Mouse (Mus musculus) forebrain, postnatal 0 days (tissue): ENCODE data around the gene Fcor. TPM values are rescaled to one million over a fixed set of nuclear protein-coding genes. Genes with fewer than 3 reads are reported as not detected.
A peak's percentile ranks its signal among the peaks of the same experiment; 100 is the strongest.

Source experiments
- ATAC-seq: fragments of 200-750 bp; cut with Nextera tagmentation; 2 replicates; pipeline ENCODE4 v1.8.0; 2017; ENCODE audit warnings: mild to moderate bottlenecking, moderate library complexity
- DNase-seq: peaks from one replicate; pipeline ENCODE4 v3.0.0-alpha.2; 2015
- H3K27ac ChIP-seq: fragments of 300-500 bp; sonication (generic); 2 replicates; pipeline ENCODE4 v1.5.1; 2014; ENCODE audit warnings: low read depth, mild to moderate bottlenecking, antibody characterized with exemption, low read length, moderate library complexity, mixed read lengths
- H3K27me3 ChIP-seq: fragments of 300-500 bp; sonication (generic); 2 replicates; pipeline ENCODE4 v1.6.1; 2014; ENCODE audit warnings: mild to moderate bottlenecking, low read length, mixed read lengths; ENCODE audit not compliant: insufficient read depth
- H3K36me3 ChIP-seq: fragments of 300-500 bp; sonication (generic); 2 replicates; pipeline ENCODE4 v1.6.1; 2014; ENCODE audit warnings: mild to moderate bottlenecking, moderate library complexity; ENCODE audit not compliant: insufficient read depth
- H3K4me1 ChIP-seq: fragments of 300-500 bp; sonication (generic); 2 replicates; pipeline ENCODE4 v1.6.1; 2014; ENCODE audit warnings: antibody characterized with exemption; ENCODE audit not compliant: insufficient read depth
- H3K4me2 ChIP-seq: fragments of 300-500 bp; sonication (generic); 2 replicates; pipeline ENCODE4 v1.6.1; 2014; ENCODE audit warnings: low read depth, mild to moderate bottlenecking, moderate library complexity
- H3K4me3 ChIP-seq: fragments of 300-500 bp; sonication (generic); 2 replicates; pipeline ENCODE4 v1.5.1; 2014; ENCODE audit warnings: low read depth, low read length, mixed read lengths
- H3K9ac ChIP-seq: fragments of 300-500 bp; sonication (generic); 2 replicates; pipeline ENCODE4 v1.6.1; 2014; ENCODE audit warnings: mild to moderate bottlenecking
- H3K9me3 ChIP-seq: fragments of 300-500 bp; sonication (generic); 2 replicates; pipeline ENCODE4 v1.6.1; 2016; ENCODE audit warnings: low read length
- CTCF ChIP-seq: sonication (generic); IDR thresholded peaks from 2 replicates; pipeline ENCODE4 v1.5.1; 2016; ENCODE audit warnings: antibody characterized with exemption, control low read depth, low read depth
- WGBS: fragments of 180-500 bp; shearing (Covaris S2); extraction: QIAGEN DNeasy Blood & Tissue Kit; methylation state at CpG from one replicate; pipeline ENCODE4 v1.1.7; 2014; 5-methylcytosine and 5-hydroxymethylcytosine counted together
- polyA plus RNA-seq: library from polyadenylated mRNA; unstranded; fragments of >200 nt; fragmentation: Nextera tagmentation; extraction: Ambion mirVana; gene quantifications from 2 replicates; pipeline ENCODE4 v1.2.1, GENCODE M21; 2015
- total RNA-seq: library from RNA; depleted of rRNA; stranded (reverse); fragments of >200 nt; gene quantifications from 2 replicates; pipeline ENCODE4 v1.2.3, GENCODE M21; 2014

The Fcor gene
- total and polyA plus RNA-seq, 2 experiments from 2014 or later: 9.8 to 21.0 TPM

DNA sequence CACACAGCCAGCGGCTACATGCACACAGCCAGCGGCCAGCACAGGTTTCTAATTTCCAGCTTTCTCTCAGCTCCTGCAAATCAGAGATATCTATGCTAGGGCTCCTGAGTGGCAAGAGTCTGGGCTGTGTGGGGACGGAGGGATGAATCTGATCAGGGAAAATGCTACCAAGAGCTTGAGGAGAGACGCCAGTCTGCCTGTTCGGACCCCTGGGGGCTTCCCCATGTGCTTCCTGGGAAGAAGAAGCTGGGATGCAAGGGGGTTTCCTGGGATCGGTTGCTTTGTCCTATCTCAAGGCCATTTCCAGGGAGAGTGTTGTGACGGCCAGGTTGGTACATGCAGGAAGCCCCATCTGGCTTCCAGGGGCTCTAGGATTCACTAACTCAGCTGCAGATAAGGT lies 35.4 kb upstream of the Fcor start:
- no peaks in the 10 kb centered on the region for H3K36me3 ChIP-seq
- H3K4me3 ChIP-seq: no peak overlapping the region
- no peak overlapping the region for H3K27ac ChIP-seq
- ATAC-seq (no peak), DNase-seq (no peak)
- no peaks in the 10 kb centered on the region for H3K9me3 ChIP-seq
- 79% methylated on average over 7 of the region's 7 CpGs for WGBS
- TF ChIP-seq CTCF: no peak
- H3K9ac ChIP-seq: no peak overlapping the region
- no peak overlapping the region for H3K4me2 ChIP-seq
- no peaks in the 10 kb centered on the region for H3K27me3 ChIP-seq
- no peaks in the 10 kb centered on the region for H3K4me1 ChIP-seq

DNA sequence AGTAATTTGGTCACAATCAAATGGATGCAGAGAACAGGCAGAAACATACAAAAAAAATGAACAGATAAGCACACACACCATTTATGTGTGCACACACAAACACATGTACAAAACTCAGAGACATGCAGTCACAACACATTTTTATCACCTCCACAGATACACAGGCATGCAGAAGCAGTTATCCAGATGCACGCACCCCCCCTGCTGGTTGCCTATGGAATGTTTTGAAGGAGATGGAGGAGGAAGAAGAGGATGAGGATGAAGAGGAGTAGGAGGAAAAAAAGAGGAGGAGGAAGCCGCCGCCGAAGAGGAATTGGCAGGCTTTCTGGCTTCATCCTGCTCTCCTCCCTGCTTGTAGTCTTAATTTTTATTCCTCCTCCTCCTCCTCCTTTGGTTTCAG lies 33.5 kb upstream of the Fcor start:
- ATAC-seq (no peak), DNase-seq (no peak)
- peak; percentile 16; the same call in 1 of the 2 replicates for TF ChIP-seq CTCF
- no peaks in the 10 kb centered on the region for H3K36me3 ChIP-seq
- H3K27me3 ChIP-seq: no peaks in the 10 kb centered on the region
- H3K9ac ChIP-seq: no peak overlapping the region
- H3K27ac ChIP-seq: no peak overlapping the region
- WGBS: 63% methylated on average over 4 of the region's 4 CpGs
- no peaks in the 10 kb centered on the region for H3K9me3 ChIP-seq
- H3K4me1 ChIP-seq: no peaks in the 10 kb centered on the region
- no peak overlapping the region for H3K4me2 ChIP-seq
- H3K4me3 ChIP-seq: no peak overlapping the region

DNA sequence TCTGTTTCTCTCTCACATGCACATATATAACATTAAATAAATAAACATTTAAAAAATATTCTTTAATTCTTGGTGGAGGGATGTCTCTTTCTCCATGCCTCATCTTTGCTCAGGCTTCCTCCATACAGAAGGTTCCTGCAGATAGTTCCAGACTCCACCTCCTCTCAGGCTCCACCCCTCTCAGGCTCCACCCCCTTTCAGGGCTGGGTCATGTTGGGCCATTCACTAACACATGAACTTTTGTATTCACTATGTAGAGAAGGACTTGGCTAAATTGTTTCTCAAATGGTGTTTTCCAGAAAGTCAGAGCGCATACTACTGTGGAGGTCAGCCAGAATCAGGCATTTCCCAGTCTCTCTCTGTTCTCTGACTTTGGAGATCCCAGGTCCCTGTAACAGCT lies 29.3 kb upstream of the Fcor start:
- DNase-seq: no peak
- WGBS: 95% methylated on average over 1 of the region's 1 CpGs
- no peak for TF ChIP-seq CTCF

DNA sequence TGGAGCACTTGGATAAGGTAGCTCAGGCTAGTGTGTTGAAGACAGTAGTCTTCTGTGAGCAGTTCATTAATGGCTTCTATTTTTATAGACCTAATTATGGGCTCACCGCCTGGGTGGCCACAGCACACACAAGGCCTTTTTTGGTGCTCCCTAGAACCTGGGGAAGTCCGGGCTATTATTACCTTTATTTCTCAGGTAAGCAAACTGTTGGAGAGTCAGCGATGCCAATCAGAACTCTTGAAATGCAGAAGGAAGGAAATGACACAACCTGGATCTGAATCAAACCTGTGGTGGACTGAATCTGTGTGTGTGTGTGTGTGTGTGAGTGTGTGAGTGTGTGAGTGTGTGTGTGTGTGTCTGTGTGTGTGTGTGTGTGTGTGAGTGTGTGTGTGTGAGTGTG lies 22.0 kb upstream of the Fcor start, which contains the start of gene Fcer2a:
Gene Fcer2a, minus strand, starts transcription at position 55 of the 400 bp plus-strand sequence.
- DNase-seq (no peak), ATAC-seq (no peak)
- no peaks in the 10 kb centered on the region; the same call in 1 of the 2 replicates for H3K27me3 ChIP-seq
- no peak within 1 kb of the TSS for H3K4me2 ChIP-seq
- H3K4me3 ChIP-seq: no peak within 1 kb of the TSS
- H3K27ac ChIP-seq: no peak within 1 kb of the TSS
- H3K4me1 ChIP-seq: no peaks in the 10 kb centered on the region
- no peaks in the 10 kb centered on the region for H3K9me3 ChIP-seq
- TF ChIP-seq CTCF: no peak
- no peak within 1 kb of the TSS for H3K9ac ChIP-seq
- 83% methylated on average over 3 of the region's 3 CpGs for WGBS
- no peaks in the 10 kb centered on the region for H3K36me3 ChIP-seq

More for the DNA sequence above, 29.3 kb upstream of the Fcor start:
- no peaks in the 10 kb centered on the region for H3K4me1 ChIP-seq
- no peak for ATAC-seq
- no peaks in the 10 kb centered on the region for H3K27me3 ChIP-seq
- H3K4me3 ChIP-seq: no peak overlapping the region
- no peak overlapping the region for H3K9ac ChIP-seq
- H3K36me3 ChIP-seq: no peaks in the 10 kb centered on the region
- H3K9me3 ChIP-seq: no peaks in the 10 kb centered on the region
- no peak overlapping the region for H3K4me2 ChIP-seq
- H3K27ac ChIP-seq: no peak overlapping the region

DNA sequence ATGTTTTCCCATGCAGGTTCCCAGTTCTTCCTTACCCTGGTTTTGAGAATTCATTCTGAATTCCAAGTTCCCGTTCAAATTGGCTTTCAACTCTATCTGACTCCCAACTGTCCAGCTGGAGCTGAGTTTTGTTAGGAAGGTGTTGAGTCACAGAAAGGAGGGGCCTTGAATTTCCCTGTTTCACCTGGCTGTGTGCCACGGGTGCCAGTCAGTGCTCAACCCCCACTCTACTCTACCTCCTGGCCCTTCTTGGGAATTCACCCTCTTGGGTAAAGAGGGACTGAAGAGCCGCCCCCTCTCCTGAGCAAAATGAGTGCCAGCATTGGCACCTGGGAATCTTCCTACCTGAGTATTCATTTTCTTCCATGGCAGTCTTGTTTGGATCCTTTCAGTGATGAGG lies 18.6 kb upstream of the Fcor start:
- H3K36me3 ChIP-seq: no peaks in the 10 kb centered on the region
- WGBS: 78% methylated on average over 3 of the region's 3 CpGs
- no peak for DNase-seq
- H3K9ac ChIP-seq: no peak overlapping the region
- no peaks in the 10 kb centered on the region; the same call in 1 of the 2 replicates for H3K27me3 ChIP-seq
- H3K9me3 ChIP-seq: no peaks in the 10 kb centered on the region
- no peak overlapping the region for H3K27ac ChIP-seq
- no peak for TF ChIP-seq CTCF
- no peak overlapping the region for H3K4me3 ChIP-seq
- ATAC-seq: no peak
- H3K4me1 ChIP-seq: no peaks in the 10 kb centered on the region
- H3K4me2 ChIP-seq: no peak overlapping the region

DNA sequence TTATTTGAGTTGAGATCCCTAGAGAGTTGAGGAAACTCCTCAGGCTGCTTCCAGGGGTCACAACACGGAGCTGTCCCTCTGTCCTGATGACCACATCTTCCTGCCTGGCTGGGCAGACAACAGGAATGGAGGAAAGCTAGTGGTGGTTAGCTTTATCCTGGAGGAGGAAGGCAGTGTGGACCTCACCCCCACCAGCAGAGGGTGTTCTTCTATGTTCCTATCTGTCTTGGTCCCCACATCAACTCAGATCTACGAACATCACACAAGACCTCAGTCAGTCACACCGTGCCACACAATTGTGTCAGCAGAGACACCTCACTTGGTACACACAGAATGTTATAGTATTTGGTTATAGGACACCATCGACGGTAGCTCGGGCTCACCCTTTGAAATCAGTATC lies 15.4 kb upstream of the Fcor start:
- H3K4me3 ChIP-seq: no peak overlapping the region
- no peak for TF ChIP-seq CTCF
- H3K27me3 ChIP-seq: no peaks in the 10 kb centered on the region
- H3K9ac ChIP-seq: no peak overlapping the region
- no peaks in the 10 kb centered on the region for H3K9me3 ChIP-seq
- no peaks in the 10 kb centered on the region for H3K4me1 ChIP-seq
- no peak overlapping the region for H3K27ac ChIP-seq
- WGBS: 79% methylated on average over 6 of the region's 6 CpGs
- H3K36me3 ChIP-seq: 0 out of 2 replicates have a peak, but pooled peaks cover 1% of the 10 kb centered on the region
- no peak for DNase-seq
- no peak for ATAC-seq
- H3K4me2 ChIP-seq: no peak overlapping the region

DNA sequence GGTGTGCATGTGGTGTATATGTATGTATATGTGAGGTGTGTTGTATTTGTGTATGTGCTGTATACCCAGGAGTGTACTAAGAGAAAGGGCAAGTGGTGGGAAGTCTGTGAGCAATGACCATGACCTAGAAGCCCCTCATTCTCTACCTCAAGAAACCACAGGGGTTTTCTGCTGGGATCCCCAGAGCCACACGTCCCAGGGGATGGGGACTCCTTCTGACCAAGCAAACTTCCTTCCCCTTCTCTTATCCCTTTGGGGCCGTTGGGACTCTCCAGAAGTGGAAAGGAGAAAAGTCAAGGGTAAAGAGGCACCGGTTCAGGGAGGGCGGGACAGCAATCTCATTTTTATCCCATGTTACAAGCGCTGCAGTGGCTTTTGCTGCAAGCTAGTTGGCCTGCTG lies 13.3 kb upstream of the Fcor start:
- Histone ChIP-seq H3K27ac (no peak overlapping the region), H3K36me3 (peaks cover 13% of the 10 kb centered on the region; the same call in 1 of the 2 replicates), H3K9ac (no peak overlapping the region), H3K4me2 (no peak overlapping the region), H3K9me3 (no peaks in the 10 kb centered on the region), H3K4me3 (no peak overlapping the region), H3K4me1 (no peaks in the 10 kb centered on the region), H3K27me3 (no peaks in the 10 kb centered on the region)
- DNase-seq: no peak
- TF ChIP-seq CTCF: no peak
- 77% methylated on average over 5 of the region's 5 CpGs for WGBS
- ATAC-seq: no peak

DNA sequence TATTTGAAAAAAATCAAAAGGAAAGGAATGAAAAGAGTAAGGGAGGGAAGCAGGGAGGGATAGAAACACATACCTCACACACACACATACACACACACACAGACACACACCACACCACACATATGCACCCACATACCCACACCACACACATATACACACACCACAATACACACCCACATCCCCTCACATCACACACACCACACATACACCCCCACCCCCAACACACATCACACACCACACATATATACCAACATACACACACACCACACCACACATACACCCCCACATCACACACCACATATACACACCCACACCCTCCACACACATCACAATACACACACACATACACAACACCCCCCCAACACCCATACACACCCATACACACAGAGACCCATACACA lies 12.4 kb upstream of the Fcor start:
- H3K27ac ChIP-seq: no peak overlapping the region
- no peak for ATAC-seq
- TF ChIP-seq CTCF: no peak

More for the DNA sequence above, 12.4 kb upstream of the Fcor start:
- H3K4me3 ChIP-seq: no peak overlapping the region
- no peaks in the 10 kb centered on the region for H3K27me3 ChIP-seq
- no peak for DNase-seq
- H3K36me3 ChIP-seq: peaks cover 17% of the 10 kb centered on the region; the same call in 1 of the 2 replicates
- no peaks in the 10 kb centered on the region for H3K4me1 ChIP-seq
- H3K9ac ChIP-seq: no peak overlapping the region
- no peak overlapping the region for H3K4me2 ChIP-seq
- no peaks in the 10 kb centered on the region for H3K9me3 ChIP-seq
